Mouse (Mus musculus) heart, postnatal 4 days (tissue): Measurements from ENCODE around the gene Bmpr1a. TPM values are rescaled to one million over a fixed set of nuclear protein-coding genes. Genes with fewer than 3 reads are reported as not detected.
"Not testable (repeated sequence)": the region's sequence is repeated elsewhere in the genome, so short reads cannot be mapped to it uniquely, and the experiment has no call there.

Source experiments
- DNase-seq: peaks from one replicate; pipeline ENCODE4 v3.0.0; 2021
- total RNA-seq, 2 experiments: library from RNA; stranded (reverse); gene quantifications; 2 replicates each; pipeline ENCODE4 v1.2.3; 2021

The Bmpr1a gene
- total RNA-seq, 2 experiments from 2014 or later = 107 to 115 TPM

DNA sequence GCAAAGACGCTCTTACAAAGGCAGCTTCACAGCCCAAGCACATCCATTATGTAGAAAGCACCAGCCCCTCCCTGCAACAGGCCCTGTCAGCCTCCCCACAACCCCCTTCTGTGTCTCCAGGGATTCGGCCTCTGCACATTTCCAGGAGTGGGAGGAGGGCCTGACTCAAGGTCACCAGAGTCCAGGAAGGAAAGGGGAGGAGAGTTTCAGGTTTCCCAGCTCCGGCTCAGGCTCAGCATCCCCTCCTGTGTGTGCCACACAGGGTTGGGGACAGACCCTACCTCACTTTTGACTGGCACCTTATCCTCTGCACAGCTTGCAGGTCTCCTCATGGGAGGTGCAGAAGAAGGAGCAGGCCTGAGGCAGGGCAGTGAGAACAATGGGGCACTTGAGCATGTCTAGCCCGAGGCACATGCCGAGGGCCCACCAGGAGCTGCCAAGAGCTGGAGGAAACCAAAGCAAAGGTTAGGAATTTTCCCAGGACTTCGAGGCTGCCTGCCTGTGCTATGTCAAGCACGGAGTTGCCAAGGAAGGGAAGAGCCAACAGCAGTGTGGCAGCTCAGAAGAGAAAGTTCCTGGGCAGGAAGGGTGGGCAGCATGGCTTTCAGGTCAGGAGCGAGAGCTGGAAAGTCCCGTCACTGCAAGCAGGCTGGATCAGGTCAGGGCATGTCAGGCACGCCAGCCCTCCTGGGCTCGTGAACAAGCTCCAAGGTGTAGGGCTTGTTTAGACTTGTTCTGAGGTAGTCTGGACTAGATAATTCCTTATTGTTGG lies 124.4 kb downstream of the Bmpr1a start:
- DNase-seq = peak; percentile 63

DNA sequence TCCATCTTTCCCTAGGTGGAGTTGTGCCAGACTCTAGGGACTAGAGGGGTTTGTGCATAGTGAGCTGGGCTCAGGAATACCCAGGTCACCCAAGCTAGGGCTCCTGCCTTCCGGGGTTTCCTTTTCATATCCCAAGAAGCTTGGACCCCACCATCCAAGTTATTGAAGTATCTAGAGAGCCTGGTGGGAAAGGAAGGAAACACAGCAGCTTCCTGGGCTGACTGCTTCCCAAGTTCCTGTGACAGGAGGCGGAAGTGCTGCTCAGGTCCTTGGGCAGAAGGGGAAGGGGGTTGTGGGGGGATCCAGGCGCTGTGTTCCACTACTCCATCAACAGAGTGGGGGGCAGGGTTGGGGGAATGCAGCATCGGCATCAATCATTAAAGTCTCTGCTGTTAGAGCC lies 126.0 kb downstream of the Bmpr1a start:
- DNase-seq = no peak

DNA sequence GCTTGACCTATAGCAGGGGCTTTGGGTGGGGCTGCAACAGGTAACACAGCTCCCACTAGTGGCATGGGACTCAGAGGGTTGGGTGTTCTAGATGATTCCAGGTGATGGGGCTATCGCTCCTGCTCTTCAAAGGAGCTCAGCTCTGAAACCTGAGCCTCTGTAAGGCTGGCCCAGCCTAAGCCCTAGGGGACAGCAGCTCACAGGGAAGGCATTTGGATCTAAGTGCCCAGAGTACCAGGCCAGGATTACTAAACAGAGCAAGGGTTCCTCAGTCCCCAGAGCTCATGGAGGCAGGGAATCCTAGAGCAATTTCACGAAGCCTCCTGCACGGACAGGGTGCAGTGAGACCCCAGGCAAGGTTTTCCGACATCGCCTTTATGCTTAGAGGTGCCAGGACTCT lies 127.2 kb downstream of the Bmpr1a start:
- no peak for DNase-seq

DNA sequence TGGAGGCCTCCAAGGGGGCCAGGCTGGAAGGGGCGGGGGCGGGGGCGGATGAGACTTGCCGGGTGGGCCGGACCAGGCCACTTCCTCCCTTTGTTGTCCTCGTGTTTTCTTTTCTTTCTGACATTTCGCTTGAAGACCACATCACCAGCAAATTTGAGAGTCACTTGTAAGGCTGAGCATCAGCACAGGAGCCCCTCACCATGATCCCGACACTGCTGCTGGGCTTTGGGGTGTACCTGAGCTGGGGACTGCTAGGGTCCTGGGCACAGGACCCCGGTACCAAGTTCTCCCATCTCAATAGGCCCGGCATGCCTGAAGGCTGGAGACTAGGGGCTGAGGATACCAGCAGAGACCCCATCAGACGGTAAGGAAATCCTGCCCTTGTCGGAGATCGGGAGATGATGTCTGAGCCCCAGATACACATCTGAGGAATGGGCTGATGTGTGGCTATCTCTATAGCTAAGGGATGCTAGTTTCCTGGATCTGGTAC lies 127.7 kb downstream of the Bmpr1a start, which contains the start of gene Mmrn2:
TSS of gene Mmrn2 (plus strand) at position 51 of the 490 bp plus-strand sequence.
- DNase-seq = no peak

DNA sequence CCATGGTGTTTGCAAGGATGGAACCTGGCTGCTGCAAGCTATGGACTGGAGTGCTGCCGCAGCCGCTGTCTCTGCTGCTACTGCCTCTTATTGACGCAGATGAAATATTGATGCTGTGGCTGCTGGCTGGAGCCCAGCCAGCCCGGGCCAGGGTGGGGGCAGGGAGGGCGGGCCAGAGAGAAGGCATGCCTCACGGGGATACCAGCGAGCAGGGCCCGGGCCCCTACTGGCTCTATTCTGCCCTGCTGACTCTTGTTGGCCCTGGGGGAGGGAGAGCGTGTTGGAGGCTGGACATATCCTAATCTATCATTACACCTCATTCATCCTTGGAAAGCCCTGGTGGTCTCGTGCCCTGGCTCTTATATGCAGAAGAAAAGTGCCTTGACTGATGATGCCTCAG lies 128.6 kb downstream of the Bmpr1a start, which contains the start of gene Sncg:
TSS of gene Sncg (minus strand) at position 213 of the 400 bp plus-strand sequence.
- DNase-seq = no peak

DNA sequence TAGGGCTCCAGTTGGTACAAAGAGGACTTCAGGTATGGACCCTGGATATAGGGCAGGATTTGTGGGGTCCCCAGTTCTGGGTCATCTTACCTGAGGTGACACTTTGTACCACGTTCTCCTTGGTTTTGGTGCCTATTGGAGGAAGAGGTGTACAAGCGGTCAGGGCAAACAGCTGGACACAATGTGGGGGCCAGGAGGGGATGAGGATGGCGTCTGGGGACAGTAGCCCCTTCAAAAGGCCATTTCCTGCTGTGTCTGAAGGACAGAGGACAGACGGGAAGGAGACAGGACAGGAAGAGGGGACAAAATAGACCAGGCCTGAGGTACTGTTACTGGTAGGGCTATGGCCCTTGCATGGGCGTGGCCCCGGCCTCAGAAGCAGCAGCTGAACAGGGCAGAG lies 129.6 kb downstream of the Bmpr1a start:
- no peak for DNase-seq

DNA sequence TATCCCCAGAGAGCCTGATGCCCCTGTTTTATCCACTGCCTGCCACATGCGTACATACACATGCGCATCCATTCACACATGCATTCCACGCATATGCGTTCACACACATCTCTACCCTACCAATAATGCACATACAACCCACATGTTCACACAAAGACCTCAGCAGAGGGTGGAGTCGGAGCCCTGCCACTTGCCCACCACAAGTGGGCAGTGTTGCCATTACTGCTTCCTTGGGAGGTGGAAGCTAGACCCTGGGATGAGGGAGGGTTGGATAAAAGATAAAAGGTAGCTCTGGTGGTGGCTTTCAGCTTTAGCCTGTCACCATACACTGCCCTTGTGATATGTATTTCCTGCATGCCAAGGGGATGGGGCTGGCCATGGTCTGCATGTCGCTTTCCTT lies 130.5 kb downstream of the Bmpr1a start:
- DNase-seq = peak; percentile 84

DNA sequence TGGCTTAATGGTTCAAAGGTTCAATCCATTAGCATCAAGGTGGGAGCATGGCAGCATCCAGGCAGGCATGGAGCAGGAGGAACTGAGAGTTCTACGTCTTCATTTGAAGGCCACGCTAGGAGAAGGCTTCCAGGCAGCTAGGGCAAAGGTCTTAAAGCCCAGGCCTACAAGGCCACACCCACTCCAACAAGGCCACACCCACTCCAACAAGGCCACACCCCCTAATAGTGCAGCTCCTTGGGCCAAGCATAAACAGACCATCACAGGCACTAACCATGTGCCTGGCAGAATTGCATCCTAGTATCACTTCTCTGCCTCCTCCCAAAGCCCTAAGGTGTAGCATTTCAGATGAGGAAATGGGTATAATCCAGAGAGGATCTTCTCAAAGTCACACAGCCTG lies 131.4 kb downstream of the Bmpr1a start:
- DNase-seq = no peak

DNA sequence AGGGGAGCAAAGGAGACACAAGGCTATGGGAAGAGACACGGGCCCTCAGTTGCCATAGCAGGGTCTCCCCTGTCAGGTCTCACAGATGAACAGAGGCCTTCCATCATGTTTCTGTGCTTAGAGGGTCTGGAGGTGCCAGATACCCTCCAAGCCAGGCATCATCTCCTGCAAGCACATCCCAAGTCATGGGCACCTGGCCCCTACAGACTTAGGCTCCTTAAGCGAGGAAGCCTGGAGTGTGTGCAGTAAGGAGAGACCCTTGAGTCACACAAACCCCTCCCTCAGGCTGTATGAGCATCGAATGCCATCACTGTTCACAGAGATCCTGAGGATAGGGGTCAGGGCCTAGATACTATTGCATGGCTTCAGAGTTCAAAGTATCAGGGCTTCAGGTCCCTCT lies 132.2 kb downstream of the Bmpr1a start:
- no peak for DNase-seq

DNA sequence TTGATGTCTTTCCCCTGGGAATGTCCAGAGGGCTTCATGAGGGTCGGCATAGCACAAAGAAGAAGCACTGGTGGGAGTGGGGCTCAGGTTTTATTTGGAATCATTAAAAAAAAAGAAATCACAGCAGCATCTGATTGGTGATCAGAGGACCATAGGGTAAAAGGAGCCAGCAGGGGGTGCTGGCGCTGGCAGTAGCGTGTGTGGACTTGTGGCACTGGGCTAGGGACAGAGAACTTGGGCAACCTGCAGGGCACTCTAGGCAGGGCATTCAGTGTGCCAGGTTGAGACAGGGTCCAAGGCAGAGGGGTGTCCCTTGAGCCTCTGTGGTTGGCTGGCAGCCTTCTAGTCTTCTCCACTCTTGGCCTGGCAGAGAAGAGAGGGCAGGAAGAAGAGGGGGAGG lies 132.9 kb downstream of the Bmpr1a start:
- DNase-seq = no peak

DNA sequence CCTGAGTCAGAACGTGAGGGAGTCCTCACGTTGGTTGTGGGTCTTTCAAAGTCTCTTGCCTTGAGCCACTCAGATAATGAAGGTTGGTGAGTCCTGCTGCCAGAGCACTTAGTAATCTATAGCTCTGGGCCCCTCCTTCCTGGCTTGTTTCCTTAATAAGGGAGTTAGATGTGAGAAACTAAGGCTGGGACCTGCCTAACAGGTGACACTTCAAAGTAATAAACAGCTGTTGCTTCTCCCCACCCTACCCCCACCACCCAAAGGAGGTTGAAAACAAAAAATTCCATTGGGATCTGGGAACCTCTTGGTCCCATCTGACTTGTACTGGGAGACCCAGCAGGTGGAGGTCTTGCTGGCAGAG lies 138.0 kb downstream of the Bmpr1a start:
- no peak for DNase-seq

DNA sequence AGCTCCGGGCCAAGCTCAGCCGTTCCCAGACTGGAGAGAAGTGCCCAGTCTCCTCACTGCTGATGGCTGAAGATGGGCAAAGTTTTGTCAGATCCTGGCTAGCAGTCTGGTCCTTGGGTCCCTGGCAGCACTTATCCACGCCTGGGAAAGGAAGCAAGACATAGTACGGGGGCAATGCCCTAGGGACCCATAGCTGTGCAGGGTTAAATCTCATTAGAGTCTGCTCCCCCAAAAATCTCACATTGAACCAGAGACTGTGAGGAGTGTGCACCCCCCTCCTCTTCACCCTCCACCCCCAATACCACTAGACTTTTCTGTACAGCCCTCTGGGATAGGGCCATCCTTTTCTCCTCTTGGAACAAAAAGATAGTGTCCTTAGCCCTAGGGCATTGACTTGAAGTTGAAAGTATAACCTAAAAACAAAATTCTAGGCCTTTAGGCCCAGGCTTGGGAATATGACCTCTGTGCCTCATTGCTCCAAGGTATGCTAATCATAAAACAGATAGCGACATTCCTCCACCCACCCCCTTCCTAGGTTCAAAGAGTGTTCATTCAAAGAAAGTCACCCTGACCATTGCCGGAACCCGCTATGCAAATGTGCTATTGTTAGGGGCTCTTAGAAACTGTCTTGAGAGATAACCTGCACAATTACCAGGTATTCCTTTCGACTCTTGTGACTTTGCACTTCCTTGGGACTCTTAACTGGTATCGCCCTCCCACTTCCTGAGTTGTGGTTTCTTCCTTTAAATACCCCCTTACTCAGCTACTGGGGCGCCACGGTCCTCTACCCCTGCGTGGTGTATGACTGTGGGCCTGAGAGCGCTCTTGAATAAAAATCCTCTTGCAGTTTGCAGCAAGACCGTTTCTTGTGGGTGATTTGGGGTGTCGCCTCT lies 138.6 kb downstream of the Bmpr1a start:
- DNase-seq = not testable (repeated sequence)

DNA sequence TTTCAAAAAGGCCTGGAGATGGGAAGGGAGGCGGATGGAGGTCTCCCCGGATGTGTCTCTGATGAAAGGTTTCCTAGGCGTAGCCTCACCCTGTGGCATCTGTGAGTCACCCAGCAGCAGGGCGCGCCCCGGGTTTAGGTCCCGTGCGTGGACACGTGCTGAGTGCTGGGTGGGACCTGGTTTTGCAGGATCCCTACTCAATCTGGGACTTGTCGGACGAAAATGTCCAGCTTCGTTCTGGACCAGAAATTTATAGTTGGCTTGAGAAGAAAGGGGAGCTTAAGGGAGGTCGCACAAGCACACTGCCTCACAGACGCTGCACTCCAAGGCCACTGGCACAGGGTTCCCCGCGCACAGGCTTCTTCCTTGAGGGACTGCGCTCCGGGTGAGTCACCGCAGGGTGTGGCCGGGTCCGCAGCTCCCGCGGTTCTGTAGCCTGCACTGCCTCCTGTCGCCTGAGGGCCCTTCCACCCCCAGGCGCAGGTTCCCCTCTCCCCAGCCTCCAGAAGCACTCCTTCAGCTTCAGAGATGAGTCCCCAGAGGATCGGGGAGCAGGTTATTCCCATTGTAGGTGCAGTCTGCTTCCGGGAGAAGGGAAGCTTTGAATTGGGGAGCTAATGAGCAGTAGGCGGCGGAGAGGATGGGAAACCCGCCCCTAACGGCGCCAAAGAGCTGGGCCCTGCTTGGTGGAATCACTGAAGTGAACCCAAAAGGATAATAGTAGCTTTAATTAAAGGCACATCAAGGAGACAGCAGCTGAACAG lies 139.5 kb downstream of the Bmpr1a start:
- peak; percentile 76 for DNase-seq

DNA sequence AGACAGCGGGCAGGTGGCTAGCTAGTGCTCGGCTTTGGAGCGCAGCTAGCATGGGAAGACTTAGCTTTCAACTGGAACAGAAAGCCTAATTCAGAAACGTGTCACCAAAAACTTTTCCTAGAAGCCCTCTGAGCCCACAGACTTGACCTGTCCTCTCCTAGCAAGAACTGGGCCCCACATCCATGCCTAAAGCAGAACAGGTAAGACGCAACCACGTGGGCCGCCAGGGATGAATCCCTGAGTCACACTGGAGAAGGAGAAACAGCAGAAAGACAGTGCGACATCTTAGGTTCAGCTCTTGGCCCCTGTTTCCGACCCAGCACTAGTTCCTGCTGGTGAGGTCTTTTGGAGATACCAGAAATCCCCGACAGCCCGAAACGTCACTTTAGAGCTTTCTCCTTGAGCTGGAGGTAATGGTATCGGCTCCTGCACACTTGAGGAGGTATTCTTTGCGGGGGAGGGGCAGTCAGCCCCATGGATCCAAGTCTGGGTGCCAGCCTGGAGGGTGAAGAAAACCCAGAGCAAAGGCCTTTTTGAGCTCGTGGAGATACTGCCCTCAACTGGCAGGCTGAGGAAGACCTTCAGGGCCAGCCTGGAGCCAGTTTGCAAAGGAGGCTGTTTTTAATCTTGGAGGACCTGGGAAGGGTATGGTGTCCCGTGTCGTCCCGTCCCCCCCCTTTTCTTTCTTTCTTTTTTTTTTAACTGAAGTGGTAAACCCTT lies 140.3 kb downstream of the Bmpr1a start:
- DNase-seq = peak; percentile 68

DNA sequence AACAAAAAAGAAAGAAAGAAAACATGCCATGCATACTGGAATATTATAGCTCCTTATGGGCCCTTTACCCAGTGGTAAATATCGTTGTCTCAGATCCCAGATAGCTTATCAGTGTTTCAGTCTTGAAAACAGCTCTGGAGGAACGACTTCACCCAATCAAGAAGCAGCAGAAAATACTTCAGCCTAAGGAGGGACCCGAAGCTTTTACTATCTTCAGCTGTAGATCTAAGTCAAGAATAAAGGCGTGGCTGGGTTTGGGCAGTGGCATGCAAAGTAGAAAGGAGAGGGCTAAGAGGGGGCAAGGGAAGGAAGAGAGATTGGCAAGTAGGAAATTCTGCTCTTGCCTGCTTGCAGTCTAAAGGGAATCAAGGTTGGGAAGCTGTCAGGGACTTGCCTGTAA lies 141.0 kb downstream of the Bmpr1a start:
- no peak for DNase-seq

Other genes with a start within 250 kb of the Bmpr1a start
- 1 to 10 TPM; 9.0 to 9.4 TPM for gene Shld2, start 192.8 kb downstream of the Bmpr1a start, total RNA-seq
- gene Glud1, start 192.6 kb downstream of the Bmpr1a start, total RNA-seq = 100 to 1,000 TPM; 121 to 129 TPM
- gene Fam25c, start 147.9 kb downstream of the Bmpr1a start, total RNA-seq = not detected
- 1 to 10 TPM; 2.3 to 2.9 TPM for gene Sncg, start 128.6 kb downstream of the Bmpr1a start, total RNA-seq
- gene Mmrn2, start 127.9 kb downstream of the Bmpr1a start, total RNA-seq = 10 to 100 TPM; 42.1 to 43.6 TPM
- not detected for gene 9230112D13Rik, start 19.5 kb upstream of the Bmpr1a start, total RNA-seq
- 100 to 1,000 TPM; 709 to 766 TPM for gene Ldb3, start 85.3 kb upstream of the Bmpr1a start, total RNA-seq
- gene Opn4, start 96.8 kb upstream of the Bmpr1a start, total RNA-seq = 1 to 10 TPM; 2.9 to 4.8 TPM
- gene Wapl, start 170.6 kb upstream of the Bmpr1a start, total RNA-seq = 10 to 100 TPM; 46.0 to 46.5 TPM